Mouse (Mus musculus) lung, postnatal 0 days (tissue): ENCODE data around the gene Wdr47.

ENCODE experiments used
- CTCF ChIP-seq: IDR thresholded peaks from 2 replicates; pipeline ENCODE4 v1.5.1; 2016; ENCODE audit warnings: antibody characterized with exemption, mild to moderate bottlenecking
- EP300 ChIP-seq: IDR thresholded peaks from 2 replicates; pipeline ENCODE4 v1.6.1; 2016; ENCODE audit warnings: antibody characterized with exemption, mild to moderate bottlenecking, control low read depth

- no peak for TF ChIP-seq CTCF
- TF ChIP-seq EP300: no peak
These were observed at the start of gene Wdr47 for GRCm38 (mm10) chr3:108590786-108591529.
